21 mouse cellular contexts compared by ENCODE assay signal in the genomic region with DNA sequence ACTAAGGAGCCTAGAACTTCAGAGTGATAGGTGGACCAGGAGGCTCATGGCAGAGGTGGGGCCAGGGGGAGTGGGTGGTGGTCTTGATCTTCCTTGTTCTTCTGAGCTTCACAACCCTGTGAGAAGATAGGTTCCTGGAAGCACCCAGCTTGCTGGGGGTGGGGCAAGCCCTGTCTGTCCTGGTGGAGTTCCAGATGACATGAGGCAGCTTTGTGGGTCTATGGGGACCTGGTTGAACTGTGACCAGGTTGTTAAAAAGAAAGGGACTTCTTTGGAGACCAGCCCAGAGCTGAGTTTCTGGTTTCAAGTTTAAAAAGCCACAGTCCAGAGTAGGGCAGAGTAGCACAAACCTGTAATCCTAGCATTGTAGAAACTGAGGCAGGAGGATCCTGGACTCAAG. TPM values are rescaled to one million over a fixed set of nuclear protein-coding genes. Genes with fewer than 3 reads are reported as not detected.
A peak's percentile ranks its signal among the peaks of the same experiment; 100 is the strongest.
DNase-seq lines count a peak whose midpoint lies in the region; ATAC-seq and TF ChIP-seq lines count a peak whose summit lies in the region.
"Had no signal": no experiment of that assay in that cellular context is flagged by ENCODE, and none has a peak within 500 bp of the region (broad histone marks: within the 10 kb centered on the region; RNA-seq: fewer than 3 reads in every experiment).

No protein-coding gene starts in this region.

- no peaks in the 10 kb centered on the region; the same call in 1 of the 2 replicates for H3K27me3 ChIP-seq in forebrain, postnatal 0 days (ENCODE audit: insufficient read depth, low read length)
- H3K27me3 ChIP-seq: embryonic facial prominence, embryonic 12.5 days; forebrain, embryonic 15.5 days had no signal

- peak; percentile 51 for DNase-seq in adrenal gland, postnatal 14 days
- no peak for DNase-seq in adrenal gland, postnatal 36 days
- DNase-seq in kidney, adult 8-10 months, result peak; percentile 64 to 75
- no peak for DNase-seq in kidney, postnatal 4 days
- peak; percentile 49 for DNase-seq in kidney, postnatal 14 days
- no peak for DNase-seq in right cerebral cortex, postnatal 25 days
- DNase-seq in forebrain, postnatal 0 days, result no peak
- DNase-seq: adrenal gland, adult 2 months; cerebellum, adult 11-12 months; cerebellum, adult 9-10 months; cerebellum, postnatal 25 days; gastrocnemius, postnatal 10 days had no signal

- no peaks in the 10 kb centered on the region for H3K36me3 ChIP-seq in forebrain, postnatal 0 days (ENCODE audit: insufficient read depth)
- H3K36me3 ChIP-seq: embryonic facial prominence, embryonic 12.5 days; forebrain, embryonic 15.5 days; heart, embryonic 10.5 days; hindbrain, embryonic 13.5 days had no signal

- no peak overlapping the region for H3K27ac ChIP-seq in forebrain, postnatal 0 days (ENCODE audit: low read depth, low read length)
- H3K27ac ChIP-seq: embryonic facial prominence, embryonic 12.5 days; forebrain, embryonic 15.5 days; heart, embryonic 10.5 days; hindbrain, embryonic 13.5 days had no signal

- H3K9me3 ChIP-seq in forebrain, postnatal 0 days (ENCODE audit: low read length), result no peaks in the 10 kb centered on the region
- H3K9me3 ChIP-seq: embryonic facial prominence, embryonic 12.5 days; forebrain, embryonic 15.5 days; heart, embryonic 10.5 days; hindbrain, embryonic 13.5 days had no signal

- H3K4me2 ChIP-seq in forebrain, postnatal 0 days (ENCODE audit: low read depth), result no peak overlapping the region
- H3K4me2 ChIP-seq: embryonic facial prominence, embryonic 12.5 days; forebrain, embryonic 15.5 days; hindbrain, embryonic 13.5 days had no signal

- no peak for ATAC-seq in forebrain, postnatal 0 days
- ATAC-seq: forebrain, embryonic 15.5 days had no signal

- H3K4me3 ChIP-seq in forebrain, postnatal 0 days (ENCODE audit: low read depth, low read length), result no peak overlapping the region
- H3K4me3 ChIP-seq: embryonic facial prominence, embryonic 12.5 days; forebrain, embryonic 15.5 days; heart, embryonic 10.5 days; hindbrain, embryonic 13.5 days had no signal

- H3K4me1 ChIP-seq in forebrain, postnatal 0 days (ENCODE audit: insufficient read depth), result no peaks in the 10 kb centered on the region
- H3K4me1 ChIP-seq: embryonic facial prominence, embryonic 12.5 days; hindbrain, embryonic 13.5 days had no signal

- H3K9ac ChIP-seq in forebrain, postnatal 0 days, result no peak overlapping the region
- H3K9ac ChIP-seq: embryonic facial prominence, embryonic 12.5 days; forebrain, embryonic 15.5 days; hindbrain, embryonic 13.5 days had no signal

- TF ChIP-seq CTCF in forebrain, postnatal 0 days (IDR thresholded peaks at IDR 0.05; ENCODE audit: low read depth), result no peak

RNA-seq across cellular contexts. Expression of gene Aldh3b3, which starts 0.6 kb away (rescaled TPM):
- 0.41 and 0.44 TPM in 2 replicates for total RNA-seq in adrenal gland, postnatal 14 days (2021)
- 1 to 10 TPM in 1 of 2 experiments, under 1 TPM in 1; 0.20 to 1.1 TPM for total RNA-seq in adrenal gland, postnatal 36 days (2021)
- total RNA-seq in forebrain, postnatal 0 days (2014; rRNA removed), result not detected in 2 replicates
- not detected in 2 replicates for polyA plus RNA-seq in forebrain, postnatal 0 days (2015; fragmentation: Nextera tagmentation; extraction: Ambion mirVana)
- total RNA-seq: gastrocnemius, postnatal 10 days; MEL had no signal
- polyA plus RNA-seq: C2C12; cortical plate, adult 2 months; embryonic facial prominence, embryonic 12.5 days; forebrain, embryonic 11.5 days; forebrain, embryonic 15.5 days; heart, embryonic 10.5 days; heart, embryonic 14.5 days; hindbrain, embryonic 13.5 days had no signal

RNA-seq across cellular contexts. Expression of gene Aldh3b2, which starts 13.1 kb away (rescaled TPM):
- 7.6 and 11.6 TPM in 2 replicates for total RNA-seq in adrenal gland, postnatal 14 days (2021)
- 10 to 100 TPM in 1 of 2 experiments, 1 to 10 TPM in 1; 4.6 to 13.8 TPM for total RNA-seq in adrenal gland, postnatal 36 days (2021)
- total RNA-seq in forebrain, postnatal 0 days (2014; rRNA removed), result 1.5 and 2.7 TPM in 2 replicates
- polyA plus RNA-seq in forebrain, postnatal 0 days (2015; fragmentation: Nextera tagmentation; extraction: Ambion mirVana), result 1.8 and 1.9 TPM in 2 replicates
- total RNA-seq: MEL had no signal
- polyA plus RNA-seq: C2C12 had no signal

RNA-seq across cellular contexts. Expression of gene Unc93b1, which starts 24.0 kb away (rescaled TPM):
- 35.4 and 48.9 TPM in 2 replicates for total RNA-seq in adrenal gland, postnatal 14 days (2021)
- 10 to 100 TPM; 49.1 to 62.5 TPM for total RNA-seq in adrenal gland, postnatal 36 days (2021)
- total RNA-seq in forebrain, postnatal 0 days (2014; rRNA removed), result 8.6 and 10.8 TPM in 2 replicates
- 10.6 and 13.2 TPM in 2 replicates for polyA plus RNA-seq in forebrain, postnatal 0 days (2015; fragmentation: Nextera tagmentation; extraction: Ambion mirVana)

RNA-seq across cellular contexts. Expression of gene Acy3, which starts 27.3 kb away (rescaled TPM):
- 25.7 and 31.1 TPM in 2 replicates for total RNA-seq in adrenal gland, postnatal 14 days (2021)
- 10 to 100 TPM; 18.2 to 20.1 TPM for total RNA-seq in adrenal gland, postnatal 36 days (2021)
- total RNA-seq in forebrain, postnatal 0 days (2014; rRNA removed), result 2.2 and 2.5 TPM in 2 replicates
- polyA plus RNA-seq in forebrain, postnatal 0 days (2015; fragmentation: Nextera tagmentation; extraction: Ambion mirVana), result 2.2 and 2.8 TPM in 2 replicates

RNA-seq across cellular contexts. Expression of gene Aldh3b1, which starts 29.4 kb away (rescaled TPM):
- 57.8 and 73.4 TPM in 2 replicates for total RNA-seq in adrenal gland, postnatal 14 days (2021)
- total RNA-seq in adrenal gland, postnatal 36 days (2021), result 100 to 1,000 TPM in 1 of 2 experiments, 10 to 100 TPM in 1; 30.1 to 194 TPM
- total RNA-seq in forebrain, postnatal 0 days (2014; rRNA removed), result 1.7 and 4.2 TPM in 2 replicates
- polyA plus RNA-seq in forebrain, postnatal 0 days (2015; fragmentation: Nextera tagmentation; extraction: Ambion mirVana), result 3.6 and 4.1 TPM in 2 replicates

Comparison
In these comparisons a context has a peak if more than half of its experiments do, and no peak if none do; other contexts are left out.
1. DNase-seq: peak in adrenal gland, postnatal 14 days (single experiment), kidney, adult 8-10 months (2 of 2) and kidney, postnatal 14 days (single experiment); none in adrenal gland, postnatal 36 days (0 of 2), kidney, postnatal 4 days (0 of 2), right cerebral cortex, postnatal 25 days (single experiment) and forebrain, postnatal 0 days (single experiment).